Mouse (Mus musculus) embryonic facial prominence, embryonic 14.5 days (tissue): ENCODE measurements at regions not wholly inside any gene's neighbourhood (a gene's known extent, or its start where the extent isn't known, plus 50 kb on each side); places are given as distances from the start of the nearest gene placed in this dataset.

ENCODE experiments used
- ATAC-seq: fragments of 200-750 bp; cut with Nextera tagmentation; 2 replicates; pipeline ENCODE4 v1.8.0; 2017; ENCODE audit warnings: low read depth, moderate number of reproducible peaks, moderate TSS enrichment
- DNase-seq: peaks from one replicate; pipeline ENCODE4 v3.0.0-alpha.2; 2015; ENCODE audit warnings: low spot score
- H3K27ac ChIP-seq: fragments of 300-500 bp; sonication (generic); replicated peaks from 2 replicates; pipeline ENCODE4 v1.5.1; 2014; ENCODE audit warnings: low read depth, mild to moderate bottlenecking, low read length, moderate library complexity
- H3K27me3 ChIP-seq: fragments of 300-500 bp; sonication (generic); replicated peaks from 2 replicates; pipeline ENCODE4 v1.6.1; 2014; ENCODE audit warnings: low read length; ENCODE audit not compliant: control insufficient read depth, insufficient read depth
- H3K36me3 ChIP-seq: fragments of 300-500 bp; sonication (generic); 2 replicates; pipeline ENCODE4 v1.6.1; 2014; ENCODE audit warnings: low read length, mixed read lengths; ENCODE audit not compliant: control insufficient read depth, insufficient read depth
- H3K4me1 ChIP-seq: fragments of 300-500 bp; sonication (generic); 2 replicates; pipeline ENCODE4 v1.6.1; 2014; ENCODE audit warnings: antibody characterized with exemption, low read length; ENCODE audit not compliant: control insufficient read depth, insufficient read depth
- H3K4me2 ChIP-seq: fragments of 300-500 bp; sonication (generic); 2 replicates; pipeline ENCODE4 v1.6.1; 2014; ENCODE audit warnings: low read depth, mild to moderate bottlenecking, low read length, moderate library complexity, mixed read lengths
- H3K4me3 ChIP-seq: fragments of 300-500 bp; sonication (generic); 2 replicates; pipeline ENCODE4 v1.5.1; 2014; ENCODE audit warnings: low read depth, mild to moderate bottlenecking, low read length
- H3K9ac ChIP-seq: fragments of 300-500 bp; sonication (generic); 2 replicates; pipeline ENCODE4 v1.6.1; 2014; ENCODE audit warnings: low read depth, mild to moderate bottlenecking, low read length, moderate library complexity, mixed read lengths
- H3K9me3 ChIP-seq: fragments of 300-500 bp; sonication (generic); 2 replicates; pipeline ENCODE4 v1.6.1; 2016; ENCODE audit warnings: low read length; ENCODE audit not compliant: control insufficient read depth
- WGBS: fragments of 180-500 bp; shearing (Covaris S2); extraction: QIAGEN DNeasy Blood & Tissue Kit; methylation state at CpG from one replicate; pipeline ENCODE4 v1.1.7; 2014; 5-methylcytosine and 5-hydroxymethylcytosine counted together

DNA sequence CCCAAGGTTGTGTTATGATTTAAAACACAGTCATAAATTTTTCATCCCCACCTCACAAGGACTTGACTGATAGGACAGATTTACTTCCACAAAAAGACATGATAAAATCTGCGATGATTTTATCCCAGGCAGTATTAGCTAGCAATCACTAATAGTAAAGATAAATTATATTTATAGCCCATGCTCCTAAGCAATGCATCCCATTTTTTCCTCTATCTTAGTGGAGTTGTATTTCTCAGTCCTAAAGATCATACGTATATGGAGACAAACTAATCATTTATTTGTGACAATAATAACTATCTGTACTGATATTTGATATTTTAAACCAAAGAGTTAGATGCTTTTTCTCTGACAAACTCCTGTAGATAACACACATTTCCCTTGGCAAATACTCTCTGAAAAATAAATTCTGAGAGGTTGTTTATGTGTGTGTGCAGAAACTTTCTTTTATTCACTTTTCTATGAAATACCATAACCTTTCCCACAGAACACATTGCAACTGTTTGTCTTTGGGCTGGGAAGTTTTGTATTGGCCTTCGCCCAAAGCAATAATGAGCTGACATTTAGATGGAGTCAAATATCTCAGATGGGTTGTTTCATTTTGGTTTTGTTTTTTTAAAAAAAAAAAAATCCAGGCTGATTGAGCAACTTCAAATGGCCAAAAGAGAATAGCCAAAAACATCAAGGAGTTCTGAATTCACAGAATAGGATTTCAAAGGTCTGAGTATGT lies 355.5 kb upstream of the Lmcd1 start:
- Histone ChIP-seq H3K4me3 (no peak overlapping the region), H3K27ac (no peak overlapping the region), H3K4me2 (no peak overlapping the region), H3K9ac (no peak overlapping the region), H3K4me1 (peaks cover 7% of the 10 kb centered on the region; the same call in 1 of the 2 replicates), H3K9me3 (no peaks in the 10 kb centered on the region), H3K36me3 (no peaks in the 10 kb centered on the region), H3K27me3 (no peaks in the 10 kb centered on the region)
- no peak for ATAC-seq
- DNase-seq, result no peak
- 80% methylated on average over 3 of the region's 3 CpGs for WGBS

- Histone ChIP-seq H3K4me1 (no peaks in the 10 kb centered on the region), H3K36me3 (no peaks in the 10 kb centered on the region), H3K4me2 (no peak overlapping the region), H3K27ac (no peak overlapping the region), H3K27me3 (no peaks in the 10 kb centered on the region), H3K9ac (no peak overlapping the region), H3K4me3 (no peak overlapping the region), H3K9me3 (no peaks in the 10 kb centered on the region)
- ATAC-seq (no peak), DNase-seq (no peak)
- 95% methylated on average over 2 of the region's 2 CpGs for WGBS
These were observed 341.0 kb upstream of the Lmcd1 start for GRCm38 (mm10) chr6:111932596-111932995.

- Histone ChIP-seq H3K9ac (no peak overlapping the region), H3K4me3 (no peak overlapping the region), H3K27ac (no peak overlapping the region), H3K4me1 (no peaks in the 10 kb centered on the region), H3K4me2 (no peak overlapping the region), H3K27me3 (no peaks in the 10 kb centered on the region), H3K9me3 (no peaks in the 10 kb centered on the region), H3K36me3 (no peaks in the 10 kb centered on the region)
- DNase-seq (peak; percentile 55), ATAC-seq (peak; percentile 47; the same call in 1 of the 2 replicates)
- WGBS, result 60% methylated on average over 1 of the region's 1 CpGs
These were observed 319.2 kb upstream of the Lmcd1 start for GRCm38 (mm10) chr6:111954401-111954800.

- no peak for ATAC-seq
- 83% methylated on average over 3 of the region's 3 CpGs for WGBS
- Histone ChIP-seq H3K4me3 (no peak overlapping the region), H3K9me3 (no peaks in the 10 kb centered on the region), H3K36me3 (no peaks in the 10 kb centered on the region), H3K4me2 (no peak overlapping the region), H3K4me1 (no peaks in the 10 kb centered on the region), H3K27ac (no peak overlapping the region), H3K27me3 (no peaks in the 10 kb centered on the region), H3K9ac (no peak overlapping the region)
- no peak for DNase-seq
These were observed 307.8 kb upstream of the Lmcd1 start for GRCm38 (mm10) chr6:111965766-111966165.

DNA sequence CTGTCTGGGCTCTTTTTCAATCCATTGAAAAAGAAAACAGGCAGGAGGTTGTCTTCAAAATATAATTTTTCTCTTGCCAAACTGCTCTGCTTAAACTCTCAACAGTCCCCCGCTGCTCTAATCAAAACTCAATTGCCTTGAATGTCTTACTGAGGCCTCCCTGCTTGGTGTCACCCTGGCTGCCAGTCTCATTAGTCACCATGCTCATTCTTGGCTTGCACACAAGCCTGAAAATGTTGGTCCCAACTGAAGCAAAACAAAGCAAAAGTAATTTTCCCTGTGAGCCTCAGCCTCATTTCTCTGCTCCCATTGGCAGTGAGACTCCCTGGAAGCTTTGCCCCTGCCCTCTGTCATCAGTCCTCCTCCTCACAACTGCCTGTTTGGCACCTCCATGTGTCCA lies 288.1 kb upstream of the Lmcd1 start:
- 56% methylated on average over 1 of the region's 1 CpGs for WGBS
- no peaks in the 10 kb centered on the region for H3K4me1 ChIP-seq
- H3K9ac ChIP-seq, result no peak overlapping the region
- H3K4me2 ChIP-seq, result no peak overlapping the region
- no peaks in the 10 kb centered on the region for H3K9me3 ChIP-seq
- H3K27me3 ChIP-seq, result no peaks in the 10 kb centered on the region
- no peak overlapping the region for H3K4me3 ChIP-seq
- H3K36me3 ChIP-seq, result no peaks in the 10 kb centered on the region
- DNase-seq (no peak), ATAC-seq (no peak)
- H3K27ac ChIP-seq, result no peak overlapping the region

GRCm38 (mm10) chr6:111995823-111996222 lies 277.7 kb upstream of the Lmcd1 start:
- Histone ChIP-seq H3K4me1 (no peaks in the 10 kb centered on the region), H3K4me2 (no peak overlapping the region), H3K9ac (no peak overlapping the region), H3K4me3 (no peak overlapping the region), H3K36me3 (no peaks in the 10 kb centered on the region), H3K9me3 (no peaks in the 10 kb centered on the region), H3K27ac (no peak overlapping the region), H3K27me3 (no peaks in the 10 kb centered on the region)
- no peak for DNase-seq
- 57% methylated on average over 3 of the region's 3 CpGs for WGBS
- ATAC-seq, result no peak

DNA sequence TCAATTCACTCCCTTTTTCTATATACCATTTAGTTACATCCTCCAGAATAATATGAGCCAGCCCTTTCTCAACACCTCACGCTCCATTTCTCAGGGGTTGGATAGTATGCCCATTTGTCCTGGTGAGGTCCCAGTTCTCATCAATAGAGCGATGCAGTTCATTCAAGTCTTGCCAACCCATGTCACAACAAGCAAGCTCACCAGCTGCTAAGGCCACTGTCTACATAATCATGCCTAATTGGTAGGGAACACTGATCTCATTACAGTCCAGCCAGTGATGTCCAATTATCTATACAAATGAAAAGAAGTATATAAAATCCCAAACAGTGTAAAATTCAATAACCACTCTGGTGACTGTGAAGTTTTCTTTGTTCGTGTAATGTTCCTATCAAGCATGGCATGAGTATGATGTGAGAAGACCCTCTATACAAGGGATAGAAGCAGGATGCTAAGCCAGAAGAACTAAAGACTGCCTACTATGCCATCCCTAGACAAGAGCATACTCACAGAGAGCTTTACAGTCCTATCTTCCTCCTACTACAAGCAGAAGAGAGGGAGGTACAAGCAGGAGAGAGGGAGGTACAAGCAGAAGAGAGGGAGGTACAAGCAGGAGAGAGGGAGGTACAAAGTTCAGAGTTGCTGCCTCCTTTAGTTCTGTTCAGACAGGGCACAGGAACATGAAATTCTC lies 269.6 kb upstream of the Lmcd1 start:
- DNase-seq (no peak), ATAC-seq (no peak)
- Histone ChIP-seq H3K9ac (no peak overlapping the region), H3K4me2 (no peak overlapping the region), H3K27ac (no peak overlapping the region), H3K9me3 (no peaks in the 10 kb centered on the region), H3K27me3 (no peaks in the 10 kb centered on the region), H3K36me3 (no peaks in the 10 kb centered on the region), H3K4me3 (no peak overlapping the region), H3K4me1 (no peaks in the 10 kb centered on the region)
- 89% methylated on average over 3 of the region's 3 CpGs for WGBS

DNA sequence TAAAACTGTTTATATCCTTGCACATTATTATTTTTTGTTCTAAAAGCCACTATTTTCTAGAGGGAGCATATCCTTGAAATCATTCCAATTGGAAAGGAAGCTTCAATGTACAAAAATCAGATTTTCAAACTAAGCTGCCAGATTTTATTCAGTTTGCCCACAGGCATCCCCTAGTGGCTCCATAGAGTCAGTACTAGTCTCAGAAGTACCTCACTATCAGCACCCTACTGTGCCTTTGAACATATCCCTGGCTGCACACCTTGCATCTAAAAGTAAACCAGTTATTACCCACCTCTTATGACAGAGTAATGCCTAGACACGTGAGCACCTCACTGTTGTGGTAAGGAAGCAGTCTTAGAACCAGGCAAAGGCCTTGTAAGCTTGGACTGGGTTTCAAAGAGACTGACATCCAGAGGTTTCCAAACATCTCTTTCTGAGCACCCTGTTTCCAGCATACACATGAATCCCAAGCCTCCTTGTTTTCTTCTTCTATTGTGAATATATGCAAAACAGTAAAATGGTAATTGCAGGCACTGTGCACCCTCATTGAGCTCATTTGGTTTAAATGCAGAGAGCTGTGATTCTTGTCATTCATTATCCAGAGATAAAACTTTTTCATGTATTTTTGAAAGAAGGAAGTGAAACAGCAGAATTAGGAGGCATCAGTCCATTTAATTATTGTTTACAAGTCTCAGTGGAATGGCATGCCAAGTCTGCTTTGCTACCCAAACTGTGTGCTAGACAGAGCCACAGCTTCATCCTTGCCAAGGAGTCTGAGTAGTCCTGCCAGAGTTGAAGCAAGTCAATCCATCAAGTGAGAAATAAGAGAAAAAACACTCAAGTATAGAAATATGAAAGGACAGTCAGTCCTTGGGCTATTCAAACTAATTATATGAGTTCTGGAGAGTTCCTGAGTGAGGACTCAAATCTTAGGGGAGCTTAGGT lies 247.0 kb upstream of the Lmcd1 start:
- H3K27me3 ChIP-seq, result no peaks in the 10 kb centered on the region
- H3K27ac ChIP-seq, result no peak overlapping the region
- no peak overlapping the region for H3K4me2 ChIP-seq
- ATAC-seq (no peak), DNase-seq (no peak)
- no peak overlapping the region for H3K9ac ChIP-seq
- H3K4me1 ChIP-seq, result no peaks in the 10 kb centered on the region
- H3K9me3 ChIP-seq, result no peaks in the 10 kb centered on the region
- H3K36me3 ChIP-seq, result no peaks in the 10 kb centered on the region
- 58% methylated on average over 1 of the region's 1 CpGs for WGBS
- no peak overlapping the region for H3K4me3 ChIP-seq
